Mouse (Mus musculus) c-Kit-negative CD71-positive TER-119-positive erythroid progenitor cells, embryonic 14.5 days (primary cell): ENCODE data around the gene Fez2.

Experiments
- DNase-seq: peaks from one replicate; pipeline ENCODE4 v3.0.0-alpha.2; 2013; ENCODE audit warnings: low read depth, low spot score

Gene Fez2

GRCm38 (mm10) chr17:78417381-78418281 lies at the start of gene Fez2:
Gene Fez2, minus strand, starts transcription at chr17:78418152.
- DNase-seq, result peak; percentile 79

DNA sequence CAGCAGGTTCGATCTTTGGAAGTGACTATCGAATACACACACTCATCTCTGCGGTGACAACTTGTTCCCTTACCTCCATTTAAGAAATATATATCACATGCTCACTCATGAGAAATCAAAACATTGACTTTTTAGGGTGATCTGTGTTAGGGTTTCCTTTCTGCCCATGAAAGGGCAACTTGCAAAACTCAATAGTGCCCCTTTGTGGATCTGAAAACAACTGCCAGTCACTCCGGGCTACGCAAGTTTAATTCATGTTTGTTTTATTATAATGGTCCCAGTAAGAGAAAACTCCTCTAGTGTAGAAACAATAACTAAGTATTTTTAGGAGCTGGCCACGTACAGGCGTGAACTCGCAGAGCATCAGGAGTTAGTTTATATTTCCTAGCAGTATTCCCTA lies 47.5 kb upstream of the Fez2 start:
- no peak for DNase-seq

DNA sequence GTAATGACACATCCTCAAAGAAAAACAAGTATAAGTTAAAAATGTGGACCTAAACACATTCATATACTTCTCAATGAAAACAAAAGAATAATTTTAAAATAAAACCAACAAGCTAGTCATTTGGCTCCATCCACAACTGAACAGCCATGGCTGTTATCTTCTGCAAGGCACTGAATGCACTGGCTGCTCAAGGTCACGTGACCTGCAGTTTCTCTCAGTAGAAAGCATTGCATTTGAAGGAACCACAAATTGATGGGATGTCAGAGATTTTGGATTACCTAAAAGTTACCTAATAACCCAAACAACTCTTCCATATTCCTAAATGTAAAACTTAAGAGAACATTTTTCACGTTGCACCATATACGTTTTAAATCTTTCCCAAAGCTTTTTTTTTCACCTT lies 47.1 kb upstream of the Fez2 start:
- DNase-seq, result no peak

DNA sequence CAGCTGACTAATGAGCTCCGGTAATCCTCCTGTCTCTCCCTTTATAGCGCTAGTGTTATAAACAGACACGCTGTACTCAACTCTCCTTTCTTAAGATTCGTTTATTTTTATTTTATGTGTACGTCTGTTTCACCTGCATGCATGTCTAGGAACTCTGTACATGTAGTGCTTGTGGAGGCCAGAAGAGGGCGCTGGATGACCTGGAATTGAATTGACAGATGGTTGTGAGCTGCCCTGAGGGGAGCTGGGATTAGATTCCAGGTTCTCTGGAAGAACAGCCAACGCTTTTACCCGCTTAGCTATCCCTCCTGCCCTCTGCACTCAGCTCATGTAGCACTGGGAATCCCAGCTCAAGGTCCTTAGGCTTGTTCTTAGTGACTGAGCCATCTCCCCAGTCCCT lies 42.2 kb upstream of the Fez2 start:
- DNase-seq, result no peak

DNA sequence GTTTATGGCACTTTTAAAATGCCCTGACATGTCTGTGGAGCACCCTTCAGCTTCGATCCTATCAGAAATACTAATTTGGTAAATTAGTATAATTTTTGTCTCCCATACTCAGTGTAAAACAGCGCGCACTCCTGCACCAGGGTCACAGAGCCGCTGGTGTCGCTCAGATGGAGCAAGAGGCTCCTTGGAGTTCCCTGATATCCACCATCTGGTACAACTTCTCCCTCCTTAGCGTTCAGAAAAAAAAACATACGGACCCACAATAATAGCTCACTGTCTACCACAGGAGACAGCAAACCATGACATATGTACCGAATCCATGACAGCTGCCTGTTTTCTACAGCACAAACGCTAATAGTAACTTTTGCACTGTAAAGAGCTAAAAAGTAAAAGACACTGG lies 37.6 kb upstream of the Fez2 start:
- no peak for DNase-seq

DNA sequence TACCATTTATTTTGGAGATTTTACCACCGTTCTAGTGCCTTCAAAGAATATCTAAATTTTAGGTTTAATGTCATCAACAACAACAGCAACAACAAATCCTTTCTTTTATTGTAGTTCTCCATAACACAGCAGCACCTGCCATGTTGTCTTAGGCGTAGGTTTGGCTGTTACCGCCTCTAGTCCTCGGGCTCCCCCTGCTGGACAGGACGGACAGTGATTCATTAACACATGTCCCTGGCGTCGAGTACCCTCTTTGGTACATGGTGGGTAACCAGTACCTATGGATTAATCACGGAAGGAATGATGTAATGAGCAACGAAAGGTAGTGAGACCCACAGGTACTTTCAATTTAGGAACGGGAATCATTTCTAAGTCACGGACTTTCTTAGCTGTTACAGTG lies 37.2 kb upstream of the Fez2 start:
- DNase-seq, result peak; percentile 49

- no peak for DNase-seq
Observed at GRCm38 (mm10) chr17:78454189-78454977, 36.4 kb upstream of the Fez2 start.

- no peak for DNase-seq
Observed at GRCm38 (mm10) chr17:78453529-78453928, 35.6 kb upstream of the Fez2 start.

- no peak for DNase-seq
Observed at GRCm38 (mm10) chr17:78451886-78452285, 33.9 kb upstream of the Fez2 start.

- no peak for DNase-seq
Observed at GRCm38 (mm10) chr17:78451332-78451793, 33.4 kb upstream of the Fez2 start.

DNA sequence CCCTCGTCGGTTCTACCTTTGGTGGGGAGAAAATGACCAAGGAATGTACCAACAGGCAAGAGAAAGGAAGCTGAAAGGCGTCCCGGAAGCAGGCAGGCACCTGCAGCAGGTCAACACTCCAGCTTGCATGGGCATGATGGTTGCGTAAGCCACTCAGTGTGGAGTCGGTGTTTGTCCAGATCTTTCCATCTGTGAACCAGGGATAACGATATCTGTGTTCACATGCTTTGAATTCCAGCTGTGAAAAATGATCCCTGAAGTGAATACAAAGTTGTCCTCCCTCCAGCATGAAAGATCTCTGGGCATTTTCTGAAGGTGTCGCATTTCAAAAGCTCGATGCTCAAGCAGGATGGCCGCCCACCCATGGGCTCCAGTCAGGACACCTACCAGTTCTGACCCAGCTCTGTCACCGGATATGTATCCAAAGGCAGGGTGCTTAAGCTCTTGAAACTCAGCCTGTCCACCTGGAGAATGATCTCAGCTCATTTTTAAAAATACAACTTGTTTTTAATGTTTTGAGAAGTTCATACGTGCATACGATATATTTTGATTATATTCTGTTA lies 31.8 kb upstream of the Fez2 start:
- DNase-seq, result no peak

DNA sequence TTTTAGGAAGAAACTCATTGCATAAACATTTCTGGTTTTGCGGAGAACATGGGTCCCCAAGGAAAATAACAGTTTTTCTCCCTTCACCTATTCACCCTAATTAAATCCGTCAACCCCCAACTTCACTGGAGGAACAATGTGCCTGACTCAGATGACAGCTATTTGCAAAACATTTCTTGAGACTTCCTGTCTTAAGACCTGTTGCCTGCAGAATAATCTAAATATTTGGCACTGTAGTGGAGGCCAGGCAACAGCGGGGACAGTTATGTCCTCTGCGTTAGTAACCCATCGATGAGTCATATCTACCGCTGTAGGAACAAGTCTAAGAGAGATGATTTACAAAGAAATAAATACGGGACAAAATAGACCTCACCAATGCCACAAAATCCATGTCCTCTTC lies 26.9 kb upstream of the Fez2 start:
- no peak for DNase-seq

DNA sequence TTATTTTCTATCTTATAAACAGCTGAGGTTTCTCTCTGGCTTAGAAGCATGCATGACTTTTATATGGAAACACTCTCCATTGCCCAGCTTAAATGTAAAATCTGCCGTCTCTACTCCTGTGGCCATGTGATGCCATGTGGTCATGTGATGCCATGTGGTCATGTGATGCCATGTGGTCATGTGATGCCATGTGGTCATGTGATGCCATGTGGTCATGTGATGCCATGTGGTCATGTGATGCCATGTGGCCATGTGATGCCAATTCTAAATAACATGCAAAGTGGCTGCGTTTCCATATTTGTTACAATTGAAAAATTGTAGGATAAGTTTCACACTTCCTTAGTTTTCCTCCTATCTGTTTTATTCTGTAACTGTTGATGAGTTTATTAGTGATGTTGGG lies 22.8 kb upstream of the Fez2 start:
- DNase-seq, result no peak

DNA sequence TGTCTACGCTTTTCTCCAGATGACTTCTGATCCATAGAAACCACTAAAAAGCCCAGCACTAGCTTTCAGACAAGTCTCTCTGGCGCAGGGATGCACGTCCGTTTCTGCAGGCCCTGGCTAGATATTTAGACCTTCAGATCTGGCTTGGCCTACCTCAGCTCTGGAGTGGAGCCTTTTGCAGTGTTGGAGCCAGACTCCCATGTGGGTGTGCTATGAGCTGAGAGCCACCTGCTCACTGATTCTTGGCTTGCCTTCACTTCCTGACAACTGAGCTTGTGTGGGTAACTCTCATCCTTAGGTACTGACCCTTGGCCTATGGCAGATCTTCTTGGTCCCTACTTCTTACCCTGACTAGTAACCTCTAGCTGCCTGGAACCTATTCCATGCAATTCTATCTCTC lies 19.2 kb upstream of the Fez2 start:
- no peak for DNase-seq

GRCm38 (mm10) chr17:78435661-78436060 lies 17.7 kb upstream of the Fez2 start:
- DNase-seq, result no peak

- DNase-seq, result peak; percentile 34
Observed at GRCm38 (mm10) chr17:78434746-78435145, 16.8 kb upstream of the Fez2 start.

DNA sequence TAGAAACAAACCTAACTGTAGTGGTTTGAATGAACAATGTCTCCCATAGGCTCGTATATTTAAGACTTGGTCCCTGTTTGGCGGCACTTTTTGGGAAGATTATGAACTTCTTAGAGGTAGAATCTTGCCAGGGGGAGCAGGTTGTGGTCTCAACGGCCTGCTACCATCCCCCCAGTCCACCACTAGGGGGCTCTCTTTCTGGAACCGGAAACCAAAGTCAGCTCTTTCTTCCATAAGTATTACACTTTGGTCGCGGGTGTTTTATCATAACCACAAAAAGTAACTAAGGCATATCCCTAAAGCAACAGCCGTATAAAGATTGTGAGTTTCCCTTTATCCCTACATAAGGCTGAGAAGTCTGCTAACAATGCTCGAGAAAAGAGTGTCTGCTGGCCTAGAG lies 12.4 kb upstream of the Fez2 start:
- no peak for DNase-seq

DNA sequence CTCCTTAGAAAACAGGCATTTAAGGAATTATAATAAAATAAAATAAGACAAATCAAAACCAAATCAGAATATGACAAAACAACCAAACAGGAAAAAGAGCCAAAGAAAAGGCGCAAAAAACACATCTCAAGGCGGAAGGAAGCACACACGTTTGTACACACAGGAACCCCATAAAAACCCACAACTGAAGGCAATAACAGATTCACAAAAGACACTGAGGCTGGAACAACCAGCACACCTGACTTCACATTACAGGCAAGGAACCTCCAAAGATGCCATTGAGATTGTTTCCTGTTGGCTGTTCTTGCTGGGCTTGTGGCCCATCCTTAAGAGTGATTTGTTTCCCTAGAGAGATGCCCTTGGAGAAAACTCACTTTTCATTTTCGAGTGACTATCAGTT lies 11.1 kb upstream of the Fez2 start:
- DNase-seq, result no peak

GRCm38 (mm10) chr17:78425026-78425425 lies 7.1 kb upstream of the Fez2 start:
- no peak for DNase-seq

- no peak for DNase-seq
Observed at GRCm38 (mm10) chr17:78419216-78419615, 1.3 kb upstream of the Fez2 start.

DNA sequence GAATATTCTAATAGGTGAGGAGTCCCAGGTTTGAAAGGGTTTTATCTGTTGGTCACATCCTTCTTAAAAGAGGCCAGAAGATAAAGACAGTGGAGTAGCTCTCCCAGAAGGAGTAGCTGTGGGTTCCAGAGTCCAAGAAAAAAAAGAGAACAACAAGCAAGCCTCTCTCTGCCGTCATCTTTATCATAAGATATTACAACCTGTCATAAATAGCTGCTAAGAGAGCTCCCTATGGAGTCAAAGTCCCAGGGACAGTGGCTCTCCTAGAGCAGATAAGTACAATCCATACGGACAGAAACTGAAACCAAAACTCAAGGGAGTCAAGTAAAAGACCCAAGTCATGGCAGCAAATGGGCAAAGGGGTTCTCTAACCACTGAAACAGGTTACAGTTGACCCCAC lies 2.7 kb downstream of the Fez2 start:
- no peak for DNase-seq

GRCm38 (mm10) chr17:78409900-78410299 lies 8.1 kb downstream of the Fez2 start:
- no peak for DNase-seq
